Mouse (Mus musculus): ENCODE data around the gene Gar1. TPM values are rescaled to one million over a fixed set of nuclear protein-coding genes. Genes with fewer than 3 reads are reported as not detected.

Gene Gar1
- total and polyA plus RNA-seq, 3 experiments = 16.6 to 23.0 (median 19.7) TPM

DNA sequence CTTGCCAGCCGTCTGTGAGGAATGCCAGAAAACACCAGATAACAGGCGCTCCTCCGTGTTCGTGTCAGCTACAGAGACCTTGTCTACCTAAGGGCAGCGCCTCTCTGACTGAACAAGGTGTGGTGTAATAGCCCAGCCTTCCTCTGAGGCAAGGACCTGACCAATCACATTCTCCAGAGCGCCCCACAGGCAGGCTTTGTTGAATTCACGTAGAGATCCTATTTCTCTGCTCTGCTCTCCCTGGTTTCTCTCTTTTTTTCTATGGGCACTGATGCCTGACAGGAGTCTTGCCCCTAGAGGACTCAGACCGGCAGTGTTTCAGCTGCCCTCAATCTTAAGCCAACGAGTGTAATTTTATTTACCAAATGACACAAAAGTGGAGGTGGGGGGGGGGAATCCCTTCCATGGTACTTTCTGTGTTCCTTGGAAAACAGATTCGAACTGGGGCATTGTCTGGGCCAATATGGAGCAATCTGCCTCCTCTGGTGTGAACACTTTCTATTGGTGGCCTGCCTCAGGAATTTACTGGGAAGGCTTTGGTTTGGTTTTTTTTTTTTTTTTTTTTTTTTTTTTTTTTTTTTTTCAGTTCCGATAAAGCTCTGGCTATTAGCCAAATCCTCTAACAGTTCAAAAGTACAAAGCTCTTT, 5.0 kb upstream of the Gar1 start:
- no peaks in the 10 kb centered on the region for H3K27me3 ChIP-seq (ENCODE audit: control insufficient read depth, insufficient read depth, low read length)
- intact Hi-C loops (cut with DNase I) = loop anchor here (10.0 kb wide), 1 partner anchor 301 kb away; the partner anchor contains the start of gene Elovl6
- H3K36me3 ChIP-seq (ENCODE audit: control insufficient read depth, insufficient read depth, low read length) = no peaks in the 10 kb centered on the region
- no peaks in the 10 kb centered on the region for H3K4me1 ChIP-seq (ENCODE audit: control insufficient read depth, insufficient read depth, low read length)
- no peak overlapping the region for H3K9ac ChIP-seq (ENCODE audit: low read depth, low read length)
- H3K4me3 ChIP-seq = no peak overlapping the region
- H3K27ac ChIP-seq = no peak overlapping the region
- no peak for TF ChIP-seq CTCF (IDR thresholded peaks at IDR 0.05)
- WGBS = 14% methylated on average over 11 of the region's 11 CpGs
- no peak for DNase-seq
- no peaks in the 10 kb centered on the region for H3K79me2 ChIP-seq (replicated peaks; ENCODE audit: control insufficient read depth, insufficient read depth, low read length)

DNA sequence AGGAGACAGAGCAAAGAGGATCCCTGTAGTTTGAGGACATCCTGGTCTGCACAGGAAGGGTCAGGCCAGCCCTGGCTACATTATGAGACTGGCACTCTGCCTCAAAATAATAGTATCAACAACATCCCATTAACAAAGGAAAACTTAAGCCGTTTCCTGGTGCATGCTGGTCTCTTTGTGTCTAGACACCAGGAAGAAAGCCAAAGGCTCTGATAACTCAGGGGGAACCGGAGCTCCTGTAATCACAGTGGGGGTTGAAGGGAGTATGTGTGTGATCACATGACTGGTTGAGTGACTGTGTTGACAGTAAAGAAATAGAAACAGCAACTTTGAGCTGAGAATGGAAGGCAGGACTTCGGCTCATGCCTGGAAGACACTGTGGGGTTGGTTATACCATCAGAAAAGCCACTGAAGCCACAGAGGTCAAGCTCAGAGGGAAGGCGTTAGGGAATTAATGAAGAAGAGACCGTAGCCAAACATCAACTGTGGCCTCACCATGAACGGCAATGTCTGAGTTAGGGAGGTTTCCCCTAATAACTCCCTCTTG, 4.3 kb upstream of the Gar1 start, which contains the start of gene Cfi:
TSS of gene Cfi (plus strand) at position 497 of the 547 bp plus-strand sequence.
- Histone ChIP-seq H3K4me1 (ENCODE audit: control insufficient read depth, insufficient read depth, low read length) (no peaks in the 10 kb centered on the region), H3K4me3 (no peak within 1 kb of the TSS), H3K27ac (no peak within 1 kb of the TSS), H3K9ac (ENCODE audit: low read depth, low read length) (no peak within 1 kb of the TSS), H3K79me2 (replicated peaks; ENCODE audit: control insufficient read depth, insufficient read depth, low read length) (0 out of 2 replicates have a peak, but pooled peaks cover 2% of the 10 kb centered on the region), H3K36me3 (ENCODE audit: control insufficient read depth, insufficient read depth, low read length) (no peaks in the 10 kb centered on the region), H3K27me3 (ENCODE audit: control insufficient read depth, insufficient read depth, low read length) (no peaks in the 10 kb centered on the region)
- intact Hi-C loops (cut with DNase I) = loop anchor here (10.0 kb wide), 1 partner anchor 301 kb away; the partner anchor contains the start of gene Elovl6
- DNase-seq = no peak
- TF ChIP-seq POLR2A (IDR thresholded peaks at IDR 0.05; ENCODE audit: insufficient read depth, low read depth, low read length) (no peak), CTCF (IDR thresholded peaks at IDR 0.05) (no peak), EP300 (IDR thresholded peaks at IDR 0.05; ENCODE audit: insufficient read depth, low read depth, low read length) (no peak)
- WGBS = 23% methylated on average over 6 of the region's 6 CpGs

DNA sequence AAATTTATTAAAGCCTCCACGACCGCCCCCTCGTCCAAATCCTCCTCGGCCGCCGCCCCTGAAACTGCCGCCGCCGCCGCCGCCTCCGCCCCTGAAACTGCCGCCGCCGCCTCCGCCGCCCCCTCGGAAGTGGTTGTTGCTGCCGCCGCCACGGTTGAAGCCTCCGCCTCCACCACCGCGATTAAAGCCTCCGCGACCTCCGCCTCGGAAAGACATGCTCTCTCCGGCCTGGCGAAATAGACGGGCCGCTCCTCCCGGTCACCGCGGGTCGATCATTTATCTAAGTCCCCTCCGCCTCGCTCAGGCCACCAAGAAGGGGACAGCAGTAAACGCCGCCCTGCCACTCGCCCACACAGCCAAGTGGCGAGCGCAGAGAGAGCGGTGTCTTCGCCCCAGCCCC, 570 bp downstream of the Gar1 start:
- H3K36me3 ChIP-seq (ENCODE audit: control insufficient read depth, insufficient read depth, low read length) = no peaks in the 10 kb centered on the region; the same call in 1 of the 2 replicates
- TF ChIP-seq CTCF (IDR thresholded peaks at IDR 0.05) = no peak
- no peaks in the 10 kb centered on the region for H3K27me3 ChIP-seq (ENCODE audit: control insufficient read depth, insufficient read depth, low read length)
- intact Hi-C loops (cut with DNase I) = loop anchor here (1.0 to 10.0 kb wide), 5 partner anchors 46 to 900 kb away; partner anchors contain the start of genes Elovl6, Rpl34 and Sec24b
- H3K27ac ChIP-seq = peak overlapping the region; percentile 91
- H3K9ac ChIP-seq (ENCODE audit: low read depth, low read length) = peak overlapping the region; percentile 74
- DNase-seq = no peak
- H3K4me3 ChIP-seq = peak overlapping the region; percentile 90
- peaks cover 1% of the 10 kb centered on the region for H3K4me1 ChIP-seq (ENCODE audit: control insufficient read depth, insufficient read depth, low read length)
- under 1% methylated on average over 45 of the region's 45 CpGs for WGBS
- H3K79me2 ChIP-seq (replicated peaks; ENCODE audit: control insufficient read depth, insufficient read depth, low read length) = 0 out of 2 replicates have a peak, but pooled peaks cover 5% of the 10 kb centered on the region

DNA sequence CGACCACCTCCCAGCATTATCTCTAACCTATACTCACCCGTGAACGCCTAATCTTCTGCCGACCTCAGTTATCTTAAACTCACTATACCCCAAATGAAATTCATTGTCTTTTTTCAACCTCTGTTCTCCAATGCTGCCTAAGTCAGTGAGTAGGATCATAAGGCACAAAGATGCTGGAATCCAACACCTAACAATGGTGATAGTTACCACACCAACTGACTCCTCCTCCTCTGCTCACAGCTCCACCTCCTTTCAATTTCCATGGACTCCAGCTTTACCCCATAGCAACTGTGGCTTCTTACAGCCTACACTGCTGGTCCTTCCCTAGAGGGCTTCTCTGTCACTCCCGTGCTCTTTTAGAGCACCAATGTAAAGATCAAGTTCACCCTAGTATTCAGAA, 3.5 kb downstream of the Gar1 start:
- 87% methylated on average over 5 of the region's 5 CpGs for WGBS
- intact Hi-C loops (cut with DNase I) = no loop called here
- no peak overlapping the region for H3K9ac ChIP-seq (ENCODE audit: low read depth, low read length)

DNA sequence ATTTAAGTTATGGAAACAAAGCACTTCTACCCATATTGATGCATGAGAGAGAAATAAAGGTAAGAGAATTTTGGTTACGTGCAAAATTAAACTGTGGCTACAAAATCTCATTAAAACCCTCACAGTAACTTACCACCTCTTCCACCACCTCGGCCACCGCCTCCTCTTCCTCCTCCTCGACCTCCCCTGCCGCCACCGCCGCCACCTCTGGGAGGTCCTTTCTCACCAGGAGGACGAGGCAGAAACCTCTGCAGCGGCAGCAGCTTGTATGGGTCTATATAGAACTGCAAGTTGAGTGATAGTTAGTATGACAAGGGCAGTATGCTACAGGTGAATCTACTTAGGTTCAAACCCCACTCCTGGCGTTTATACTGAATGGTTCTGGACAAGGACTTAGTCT, 4.5 kb downstream of the Gar1 start:
- H3K4me3 ChIP-seq = no peak overlapping the region
- H3K79me2 ChIP-seq (replicated peaks; ENCODE audit: control insufficient read depth, insufficient read depth, low read length) = 0 out of 2 replicates have a peak, but pooled peaks cover 5% of the 10 kb centered on the region
- TF ChIP-seq CTCF (IDR thresholded peaks at IDR 0.05) = no peak
- no peak for TF ChIP-seq POLR2A (IDR thresholded peaks at IDR 0.05; ENCODE audit: insufficient read depth, low read depth, low read length)
- no peak for TF ChIP-seq EP300 (IDR thresholded peaks at IDR 0.05; ENCODE audit: insufficient read depth, low read depth, low read length)
- H3K27me3 ChIP-seq (ENCODE audit: control insufficient read depth, insufficient read depth, low read length) = no peaks in the 10 kb centered on the region
- no peak overlapping the region for H3K27ac ChIP-seq
- intact Hi-C loops (cut with DNase I) = no loop called here
- DNase-seq = no peak
- peaks cover 1% of the 10 kb centered on the region for H3K4me1 ChIP-seq (ENCODE audit: control insufficient read depth, insufficient read depth, low read length)
- H3K9ac ChIP-seq (ENCODE audit: low read depth, low read length) = no peak overlapping the region
- WGBS = 93% methylated on average over 10 of the region's 10 CpGs
- no peaks in the 10 kb centered on the region; the same call in 1 of the 2 replicates for H3K36me3 ChIP-seq (ENCODE audit: control insufficient read depth, insufficient read depth, low read length)

More for the DNA sequence above, 3.5 kb downstream of the Gar1 start:
- no peaks in the 10 kb centered on the region; the same call in 1 of the 2 replicates for H3K36me3 ChIP-seq (ENCODE audit: control insufficient read depth, insufficient read depth, low read length)
- peaks cover 1% of the 10 kb centered on the region for H3K4me1 ChIP-seq (ENCODE audit: control insufficient read depth, insufficient read depth, low read length)
- 0 out of 2 replicates have a peak, but pooled peaks cover 5% of the 10 kb centered on the region for H3K79me2 ChIP-seq (replicated peaks; ENCODE audit: control insufficient read depth, insufficient read depth, low read length)
- H3K27me3 ChIP-seq (ENCODE audit: control insufficient read depth, insufficient read depth, low read length) = no peaks in the 10 kb centered on the region
- no peak overlapping the region for H3K4me3 ChIP-seq
- DNase-seq = no peak
- no peak overlapping the region for H3K27ac ChIP-seq
- TF ChIP-seq POLR2A (IDR thresholded peaks at IDR 0.05; ENCODE audit: insufficient read depth, low read depth, low read length) = no peak
- TF ChIP-seq EP300 (IDR thresholded peaks at IDR 0.05; ENCODE audit: insufficient read depth, low read depth, low read length) = no peak
- no peak for TF ChIP-seq CTCF (IDR thresholded peaks at IDR 0.05)

DNA sequence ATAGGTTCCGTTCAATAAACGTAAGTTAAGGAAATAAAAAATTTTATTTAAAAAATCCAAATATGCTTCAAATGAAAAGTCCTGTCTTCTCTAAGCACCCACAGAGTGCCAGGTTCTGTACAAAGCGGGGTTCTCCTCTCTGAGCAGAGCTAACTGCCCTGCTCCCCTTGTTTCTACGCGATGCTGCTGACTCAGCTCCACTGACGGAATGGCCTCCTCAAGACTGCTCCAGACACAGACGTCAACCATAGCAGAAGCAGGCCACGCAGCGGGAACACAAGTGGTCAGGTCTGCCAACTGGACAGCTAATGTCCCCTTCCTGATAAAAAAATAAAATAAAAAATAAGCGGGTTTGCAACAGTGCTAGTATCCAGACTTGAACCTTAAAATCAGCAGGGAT, 6.3 kb downstream of the Gar1 start:
- Histone ChIP-seq H3K27ac (no peak overlapping the region), H3K4me1 (ENCODE audit: control insufficient read depth, insufficient read depth, low read length) (no peaks in the 10 kb centered on the region; the same call in none of the 2 replicates), H3K36me3 (ENCODE audit: control insufficient read depth, insufficient read depth, low read length) (no peaks in the 10 kb centered on the region; the same call in 1 of the 2 replicates), H3K27me3 (ENCODE audit: control insufficient read depth, insufficient read depth, low read length) (no peaks in the 10 kb centered on the region), H3K79me2 (replicated peaks; ENCODE audit: control insufficient read depth, insufficient read depth, low read length) (0 out of 2 replicates have a peak, but pooled peaks cover 2% of the 10 kb centered on the region), H3K9ac (ENCODE audit: low read depth, low read length) (no peak overlapping the region), H3K4me3 (no peak overlapping the region)
- intact Hi-C loops (cut with DNase I) = loop anchor here (2.0 kb wide), 1 partner anchor 254 kb away; no protein-coding TSS in a partner anchor
- no peak for DNase-seq
- WGBS = 88% methylated on average over 10 of the region's 10 CpGs
- TF ChIP-seq POLR2A (IDR thresholded peaks at IDR 0.05; ENCODE audit: insufficient read depth, low read depth, low read length) = no peak
- TF ChIP-seq EP300 (IDR thresholded peaks at IDR 0.05; ENCODE audit: insufficient read depth, low read depth, low read length) = no peak
- no peak for TF ChIP-seq CTCF (IDR thresholded peaks at IDR 0.05)

Data from heart, adult 2 months (tissue).